Mouse (Mus musculus) testis, adult 2 months (tissue): ENCODE results near the gene Faap24.

Experiments used
- CTCF ChIP-seq: fragments of 200-500 bp; IDR thresholded peaks from 2 replicates; pipeline ENCODE4 v1.5.1; 2012; ENCODE audit warnings: low read depth, mild to moderate bottlenecking, inconsistent platforms, low read length, moderate library complexity; ENCODE audit not compliant: control insufficient read depth, insufficient read depth, insufficient replicate concordance
- POLR2A ChIP-seq: fragments of 200-500 bp; IDR thresholded peaks from 2 replicates; pipeline ENCODE4 v1.6.1; 2012; ENCODE audit warnings: low read depth, mild to moderate bottlenecking, inconsistent platforms, low read length, moderate library complexity; ENCODE audit not compliant: control insufficient read depth

DNA sequence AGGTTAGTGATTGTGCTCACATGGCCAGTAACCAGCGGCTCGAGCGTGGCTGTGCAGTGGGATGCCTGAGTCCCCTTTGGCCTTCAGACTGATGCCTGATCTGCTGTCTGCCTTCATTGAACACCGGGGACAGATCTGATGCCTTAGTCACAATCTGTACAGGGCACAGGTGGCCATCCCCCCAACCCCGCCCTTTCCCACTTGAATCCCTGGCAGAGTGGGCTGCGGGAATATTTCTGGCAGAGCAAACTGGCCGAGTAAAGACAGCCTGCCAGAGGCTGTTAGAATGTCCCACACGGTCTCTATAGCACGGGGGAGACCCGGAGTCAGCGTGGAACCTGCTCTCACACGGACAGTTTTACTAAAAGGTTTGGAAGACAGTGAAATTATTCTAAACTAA is 39.0 kb downstream of the Faap24 start:
- no peak for TF ChIP-seq CTCF
- no peak for TF ChIP-seq POLR2A
